Mouse (Mus musculus) forebrain, postnatal 0 days (tissue): Measurements from ENCODE around the gene Dnal1. TPM values are rescaled to one million over a fixed set of nuclear protein-coding genes. Genes with fewer than 3 reads are reported as not detected.
A peak's percentile ranks its signal among the peaks of the same experiment; 100 is the strongest.

Source experiments
- ATAC-seq: fragments of 200-750 bp; cut with Nextera tagmentation; 2 replicates; pipeline ENCODE4 v1.8.0; 2017; ENCODE audit warnings: mild to moderate bottlenecking, moderate library complexity
- DNase-seq: peaks from one replicate; pipeline ENCODE4 v3.0.0-alpha.2; 2015
- H3K27ac ChIP-seq: fragments of 300-500 bp; sonication (generic); 2 replicates; pipeline ENCODE4 v1.5.1; 2014; ENCODE audit warnings: low read depth, mild to moderate bottlenecking, antibody characterized with exemption, low read length, moderate library complexity, mixed read lengths
- H3K27me3 ChIP-seq: fragments of 300-500 bp; sonication (generic); 2 replicates; pipeline ENCODE4 v1.6.1; 2014; ENCODE audit warnings: mild to moderate bottlenecking, low read length, mixed read lengths; ENCODE audit not compliant: insufficient read depth
- H3K36me3 ChIP-seq: fragments of 300-500 bp; sonication (generic); 2 replicates; pipeline ENCODE4 v1.6.1; 2014; ENCODE audit warnings: mild to moderate bottlenecking, moderate library complexity; ENCODE audit not compliant: insufficient read depth
- H3K4me1 ChIP-seq: fragments of 300-500 bp; sonication (generic); 2 replicates; pipeline ENCODE4 v1.6.1; 2014; ENCODE audit warnings: antibody characterized with exemption; ENCODE audit not compliant: insufficient read depth
- H3K4me2 ChIP-seq: fragments of 300-500 bp; sonication (generic); 2 replicates; pipeline ENCODE4 v1.6.1; 2014; ENCODE audit warnings: low read depth, mild to moderate bottlenecking, moderate library complexity
- H3K4me3 ChIP-seq: fragments of 300-500 bp; sonication (generic); 2 replicates; pipeline ENCODE4 v1.5.1; 2014; ENCODE audit warnings: low read depth, low read length, mixed read lengths
- H3K9ac ChIP-seq: fragments of 300-500 bp; sonication (generic); 2 replicates; pipeline ENCODE4 v1.6.1; 2014; ENCODE audit warnings: mild to moderate bottlenecking
- H3K9me3 ChIP-seq: fragments of 300-500 bp; sonication (generic); 2 replicates; pipeline ENCODE4 v1.6.1; 2016; ENCODE audit warnings: low read length
- CTCF ChIP-seq: sonication (generic); IDR thresholded peaks from 2 replicates; pipeline ENCODE4 v1.5.1; 2016; ENCODE audit warnings: antibody characterized with exemption, control low read depth, low read depth
- WGBS: fragments of 180-500 bp; shearing (Covaris S2); extraction: QIAGEN DNeasy Blood & Tissue Kit; methylation state at CpG from one replicate; pipeline ENCODE4 v1.1.7; 2014; 5-methylcytosine and 5-hydroxymethylcytosine counted together
- polyA plus RNA-seq: library from polyadenylated mRNA; unstranded; fragments of >200 nt; fragmentation: Nextera tagmentation; extraction: Ambion mirVana; gene quantifications from 2 replicates; pipeline ENCODE4 v1.2.1, GENCODE M21; 2015
- total RNA-seq: library from RNA; depleted of rRNA; stranded (reverse); fragments of >200 nt; gene quantifications from 2 replicates; pipeline ENCODE4 v1.2.3, GENCODE M21; 2014

The Dnal1 gene
- total and polyA plus RNA-seq, 2 experiments from 2014 or later: 13.5 to 20.3 TPM

- Histone ChIP-seq H3K4me1 (no peaks in the 10 kb centered on the region), H3K4me3 (no peak overlapping the region), H3K9me3 (no peaks in the 10 kb centered on the region), H3K27ac (no peak overlapping the region), H3K4me2 (no peak overlapping the region), H3K36me3 (peaks cover 10% of the 10 kb centered on the region), H3K27me3 (no peaks in the 10 kb centered on the region), H3K9ac (no peak overlapping the region)
- ATAC-seq: no peak
- 65% methylated on average over 14 of the region's 14 CpGs for WGBS
- DNase-seq: no peak
- no peak for TF ChIP-seq CTCF
Observed at GRCm38 (mm10) chr12:84142281-84143050, 28.3 kb downstream of the Dnal1 start.

DNA sequence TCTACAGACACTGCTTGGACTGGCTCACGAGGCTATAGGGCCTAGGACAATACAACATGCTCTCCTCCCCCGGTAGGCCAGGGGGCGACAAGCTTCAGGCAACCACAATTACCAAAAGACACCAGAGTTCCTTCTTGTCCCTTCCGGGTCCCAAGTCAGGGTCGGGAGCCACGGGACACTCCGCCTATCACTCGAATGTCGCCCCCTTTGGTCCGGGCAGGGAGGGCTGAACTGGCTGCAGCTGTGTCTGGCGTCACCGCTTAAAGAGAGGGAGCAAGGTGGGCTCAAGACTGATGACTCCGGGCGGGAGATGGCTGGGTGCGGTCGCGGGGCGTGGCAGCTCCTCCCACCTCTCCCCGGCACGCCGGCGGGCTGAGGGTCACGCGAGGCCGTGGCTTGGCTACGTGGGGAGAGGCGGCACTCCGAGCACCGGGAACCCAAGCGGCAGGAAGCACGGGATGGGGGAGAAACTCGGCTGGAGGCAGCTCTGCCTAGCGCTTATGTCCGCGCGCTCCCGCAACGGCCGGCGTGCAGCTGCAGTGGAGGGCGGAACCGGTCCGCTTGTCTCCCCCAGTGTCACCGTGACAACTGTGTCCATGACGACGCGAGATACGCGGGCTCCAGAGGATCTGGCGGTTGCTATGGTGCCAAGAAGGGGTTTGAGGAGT lies 33.9 kb downstream of the Dnal1 start, which contains the start of gene Pnma1:
Pnma1 (minus strand) TSS at position 536 of the 668 bp plus-strand sequence.
- ATAC-seq (peak; percentile 98), DNase-seq (peak; percentile 94)
- Histone ChIP-seq H3K4me1 (no peaks in the 10 kb centered on the region), H3K9me3 (no peaks in the 10 kb centered on the region), H3K9ac (peak within 1 kb of the TSS; percentile 80), H3K4me2 (peak within 1 kb of the TSS; percentile 88), H3K27ac (peak within 1 kb of the TSS; percentile 88), H3K27me3 (no peaks in the 10 kb centered on the region), H3K4me3 (peak within 1 kb of the TSS; percentile 69), H3K36me3 (peaks cover 14% of the 10 kb centered on the region; the same call in 1 of the 2 replicates)
- WGBS: 1% methylated on average over 50 of the region's 50 CpGs
- TF ChIP-seq CTCF: peak; percentile 71

- ATAC-seq (peak; percentile 65), DNase-seq (no peak)
- Histone ChIP-seq H3K9me3 (no peaks in the 10 kb centered on the region), H3K27ac (peak overlapping the region; percentile 88), H3K4me3 (peak overlapping the region; percentile 69), H3K27me3 (no peaks in the 10 kb centered on the region), H3K4me1 (no peaks in the 10 kb centered on the region), H3K4me2 (peak overlapping the region; percentile 88), H3K36me3 (peaks cover 14% of the 10 kb centered on the region; the same call in 1 of the 2 replicates), H3K9ac (peak overlapping the region; percentile 80; the same call in 1 of the 2 replicates)
- no peak for TF ChIP-seq CTCF
- WGBS: under 1% methylated on average over 10 of the region's 10 CpGs
Observed at GRCm38 (mm10) chr12:84148622-84149012, 34.5 kb downstream of the Dnal1 start.

GRCm38 (mm10) chr12:84149971-84150370 lies 35.8 kb downstream of the Dnal1 start:
- WGBS: 71% methylated on average over 15 of the region's 15 CpGs
- H3K36me3 ChIP-seq: peaks cover 15% of the 10 kb centered on the region; the same call in 1 of the 2 replicates
- H3K27ac ChIP-seq: 0 out of 2 replicates have a peak overlapping the region, but pooled peaks have one; percentile 29
- DNase-seq: no peak
- no peak for TF ChIP-seq CTCF
- H3K4me3 ChIP-seq: no peak overlapping the region
- no peaks in the 10 kb centered on the region for H3K27me3 ChIP-seq
- no peaks in the 10 kb centered on the region for H3K4me1 ChIP-seq
- ATAC-seq: no peak
- no peak overlapping the region for H3K9ac ChIP-seq
- H3K9me3 ChIP-seq: no peaks in the 10 kb centered on the region
- H3K4me2 ChIP-seq: no peak overlapping the region

- Histone ChIP-seq H3K9me3 (no peaks in the 10 kb centered on the region), H3K36me3 (peaks cover 24% of the 10 kb centered on the region; the same call in 1 of the 2 replicates), H3K9ac (no peak overlapping the region), H3K4me2 (no peak overlapping the region), H3K4me1 (no peaks in the 10 kb centered on the region), H3K4me3 (no peak overlapping the region), H3K27me3 (no peaks in the 10 kb centered on the region), H3K27ac (no peak overlapping the region)
- no peak for TF ChIP-seq CTCF
- no peak for ATAC-seq
- 67% methylated on average over 6 of the region's 6 CpGs for WGBS
- no peak for DNase-seq
Observed at GRCm38 (mm10) chr12:84150976-84151375, 36.8 kb downstream of the Dnal1 start.

DNA sequence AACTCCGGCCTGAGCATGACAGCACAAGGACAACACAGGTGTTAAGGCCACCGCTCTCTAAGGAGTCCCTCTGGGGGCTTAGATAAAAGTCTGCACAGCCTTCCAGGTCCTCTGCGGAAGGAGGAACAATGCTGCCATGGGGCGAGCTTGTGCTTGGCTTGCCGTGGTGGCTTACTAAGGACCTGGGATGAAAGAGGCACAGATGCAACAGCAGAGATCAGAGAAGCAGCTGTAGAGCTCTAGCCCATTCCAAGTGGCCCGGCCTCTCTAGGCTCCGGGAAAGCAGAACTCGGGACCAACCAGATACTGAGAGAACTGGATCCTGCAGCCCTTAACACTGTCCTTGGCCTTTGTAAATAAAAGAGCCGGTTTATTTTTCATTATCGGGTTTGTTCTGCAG lies 37.7 kb downstream of the Dnal1 start:
- 87% methylated on average over 10 of the region's 10 CpGs for WGBS
- DNase-seq (no peak), ATAC-seq (no peak)
- no peak overlapping the region for H3K4me2 ChIP-seq
- TF ChIP-seq CTCF: no peak
- no peak overlapping the region for H3K27ac ChIP-seq
- H3K4me3 ChIP-seq: no peak overlapping the region
- H3K27me3 ChIP-seq: no peaks in the 10 kb centered on the region
- H3K9me3 ChIP-seq: no peaks in the 10 kb centered on the region
- peaks cover 31% of the 10 kb centered on the region; the same call in 1 of the 2 replicates for H3K36me3 ChIP-seq
- no peak overlapping the region for H3K9ac ChIP-seq
- H3K4me1 ChIP-seq: no peaks in the 10 kb centered on the region
